Mouse (Mus musculus) neural tube, embryonic 11.5 days (tissue): ENCODE results near the gene Fyb2. TPM values are rescaled to one million over a fixed set of nuclear protein-coding genes. Genes with fewer than 3 reads are reported as not detected.
A peak's percentile ranks its signal among the peaks of the same experiment; 100 is the strongest.

ENCODE experiments used
- ATAC-seq: fragments of 200-750 bp; cut with Nextera tagmentation; 2 replicates; pipeline ENCODE4 v1.8.0; 2017; ENCODE audit warnings: moderate number of reproducible peaks, mild to moderate bottlenecking, moderate TSS enrichment, moderate library complexity; ENCODE audit not compliant: insufficient read depth, low FRiP score, low TSS enrichment
- DNase-seq: peaks from one replicate; pipeline ENCODE4 v3.0.0-alpha.2; 2015; ENCODE audit warnings: low spot score
- H3K27ac ChIP-seq: fragments of 300-500 bp; sonication (generic); 2 replicates; pipeline ENCODE4 v1.5.1; 2014; ENCODE audit warnings: low read depth, mild to moderate bottlenecking, low read length
- H3K27me3 ChIP-seq: fragments of 300-500 bp; sonication (generic); 2 replicates; pipeline ENCODE4 v1.6.1; 2014; ENCODE audit warnings: mild to moderate bottlenecking, low read length, mixed read lengths; ENCODE audit not compliant: control insufficient read depth, insufficient read depth
- H3K36me3 ChIP-seq: fragments of 300-500 bp; sonication (generic); 2 replicates; pipeline ENCODE4 v1.6.1; 2014; ENCODE audit warnings: mild to moderate bottlenecking, low read length, moderate library complexity, mixed read lengths; ENCODE audit not compliant: control insufficient read depth, insufficient read depth
- H3K4me1 ChIP-seq: fragments of 300-500 bp; sonication (generic); 2 replicates; pipeline ENCODE4 v1.6.1; 2014; ENCODE audit warnings: low read length, mixed read lengths; ENCODE audit not compliant: control insufficient read depth, insufficient read depth
- H3K4me2 ChIP-seq: fragments of 300-500 bp; sonication (generic); 2 replicates; pipeline ENCODE4 v1.6.1; 2014; ENCODE audit warnings: low read depth, mild to moderate bottlenecking, moderate library complexity
- H3K4me3 ChIP-seq: fragments of 300-500 bp; sonication (generic); 2 replicates; pipeline ENCODE4 v1.5.1; 2014; ENCODE audit warnings: low read depth, low read length
- H3K9ac ChIP-seq: fragments of 300-500 bp; sonication (generic); 2 replicates; pipeline ENCODE4 v1.6.1; 2014; ENCODE audit warnings: mild to moderate bottlenecking, low read length
- H3K9me3 ChIP-seq: fragments of 300-500 bp; sonication (generic); 2 replicates; pipeline ENCODE4 v1.6.1; 2016; ENCODE audit warnings: low read length; ENCODE audit not compliant: control insufficient read depth
- WGBS: fragments of 180-500 bp; shearing (Covaris S2); extraction: QIAGEN DNeasy Blood & Tissue Kit; methylation state at CpG from one replicate; pipeline ENCODE4 v1.1.7; 2014; 5-methylcytosine and 5-hydroxymethylcytosine counted together
- polyA plus RNA-seq: library from polyadenylated mRNA; unstranded; fragments of >200 nt; fragmentation: Nextera tagmentation; extraction: Ambion mirVana; gene quantifications from 2 replicates; pipeline ENCODE4 v1.2.1, GENCODE M21; 2014

Fyb2 gene
- polyA plus RNA-seq, 1 experiment from 2014 or later, result not detected

GRCm38 (mm10) chr4:105007360-105008018 is 94.2 kb downstream of the Fyb2 start:
- WGBS, result 89% methylated on average over 4 of the region's 4 CpGs
- Histone ChIP-seq H3K36me3 (no peaks in the 10 kb centered on the region), H3K27me3 (no peaks in the 10 kb centered on the region), H3K4me1 (no peaks in the 10 kb centered on the region), H3K4me3 (no peak overlapping the region), H3K9me3 (no peaks in the 10 kb centered on the region), H3K27ac (no peak overlapping the region), H3K4me2 (no peak overlapping the region), H3K9ac (no peak overlapping the region)
- ATAC-seq, result no peak
- no peak for DNase-seq

DNA sequence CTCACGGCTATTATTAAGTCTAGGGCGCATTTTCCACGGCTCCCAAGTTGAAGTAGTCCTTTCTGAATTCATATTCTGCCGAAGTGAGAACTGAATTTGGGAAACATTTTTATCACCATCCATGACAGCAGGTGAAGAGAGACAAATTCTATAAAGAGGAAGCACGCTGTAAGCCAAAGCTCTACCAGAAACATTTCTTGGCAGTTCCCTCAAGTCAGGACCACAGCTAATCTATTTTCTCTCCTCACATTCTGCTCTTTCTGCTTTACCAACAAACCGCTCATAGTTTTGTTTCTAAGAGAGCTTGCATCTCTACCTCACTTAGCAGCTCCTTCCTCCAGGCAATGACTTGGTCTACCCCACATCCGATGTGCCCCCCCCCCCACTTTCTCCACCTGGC is 100.5 kb downstream of the Fyb2 start:
- no peak overlapping the region for H3K4me3 ChIP-seq
- H3K27ac ChIP-seq, result no peak overlapping the region
- no peak for DNase-seq
- no peak overlapping the region for H3K4me2 ChIP-seq
- no peak for ATAC-seq
- H3K9ac ChIP-seq, result no peak overlapping the region
- H3K36me3 ChIP-seq, result no peaks in the 10 kb centered on the region
- H3K4me1 ChIP-seq, result no peaks in the 10 kb centered on the region
- H3K27me3 ChIP-seq, result no peaks in the 10 kb centered on the region
- WGBS, result 97% methylated on average over 7 of the region's 7 CpGs
- H3K9me3 ChIP-seq, result no peaks in the 10 kb centered on the region

DNA sequence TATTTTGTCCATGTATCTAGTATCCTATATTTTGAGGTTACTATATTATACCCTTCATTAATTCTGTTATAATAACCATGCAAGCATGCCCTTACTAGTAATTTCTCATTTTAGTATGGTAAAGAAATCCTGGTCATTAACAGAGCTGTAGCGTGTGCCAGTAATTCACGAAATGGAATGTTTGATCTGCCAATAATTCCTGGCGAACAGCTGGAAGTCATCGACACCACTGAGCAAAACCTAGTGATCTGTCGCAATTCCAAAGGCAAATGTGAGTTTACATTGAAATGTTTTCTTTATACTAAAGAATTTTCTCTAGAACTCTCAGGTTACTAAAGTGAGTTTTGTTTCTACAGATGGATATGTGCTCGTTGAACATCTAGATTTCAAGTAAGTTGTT is 102.2 kb downstream of the Fyb2 start:
- no peak for DNase-seq
- Histone ChIP-seq H3K4me1 (no peaks in the 10 kb centered on the region), H3K4me2 (no peak overlapping the region), H3K36me3 (no peaks in the 10 kb centered on the region), H3K9ac (no peak overlapping the region), H3K27ac (no peak overlapping the region), H3K27me3 (no peaks in the 10 kb centered on the region), H3K4me3 (no peak overlapping the region), H3K9me3 (no peaks in the 10 kb centered on the region)
- no peak for ATAC-seq
- WGBS, result 76% methylated on average over 6 of the region's 6 CpGs

DNA sequence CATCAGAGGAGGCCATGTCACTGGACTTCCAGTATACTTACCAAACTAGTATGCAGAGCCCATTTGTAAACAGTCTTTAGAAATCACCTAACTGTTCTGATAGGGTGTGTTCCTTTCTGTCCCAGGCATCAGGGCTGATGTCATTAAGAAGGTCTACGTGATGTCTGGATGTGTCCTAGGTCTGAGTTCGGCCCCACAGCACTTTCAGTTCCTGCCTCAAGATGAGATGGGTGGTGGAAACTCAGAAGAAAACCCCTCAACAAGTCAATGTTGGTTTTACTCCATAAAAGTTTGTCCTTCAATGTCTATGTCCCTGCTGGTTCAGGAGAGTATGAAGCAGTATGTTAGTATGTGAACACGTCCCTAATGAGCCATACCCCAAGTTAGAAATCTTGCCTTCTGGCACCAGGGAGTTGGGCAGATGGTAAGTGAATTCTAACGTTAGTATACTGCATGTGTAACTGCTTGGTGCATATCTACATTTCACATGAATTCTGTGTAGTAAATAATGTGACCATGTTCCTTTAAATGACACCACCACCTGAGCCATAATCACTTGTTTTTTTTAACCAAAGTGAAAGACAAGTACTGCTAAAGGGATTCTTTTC is 102.9 kb downstream of the Fyb2 start:
- H3K9me3 ChIP-seq, result no peaks in the 10 kb centered on the region
- no peaks in the 10 kb centered on the region for H3K36me3 ChIP-seq
- WGBS, result 82% methylated on average over 4 of the region's 4 CpGs
- ATAC-seq, result no peak
- DNase-seq, result no peak
- no peaks in the 10 kb centered on the region for H3K4me1 ChIP-seq
- no peaks in the 10 kb centered on the region for H3K27me3 ChIP-seq
- no peak overlapping the region for H3K4me3 ChIP-seq
- no peak overlapping the region for H3K27ac ChIP-seq
- H3K9ac ChIP-seq, result no peak overlapping the region
- no peak overlapping the region for H3K4me2 ChIP-seq

DNA sequence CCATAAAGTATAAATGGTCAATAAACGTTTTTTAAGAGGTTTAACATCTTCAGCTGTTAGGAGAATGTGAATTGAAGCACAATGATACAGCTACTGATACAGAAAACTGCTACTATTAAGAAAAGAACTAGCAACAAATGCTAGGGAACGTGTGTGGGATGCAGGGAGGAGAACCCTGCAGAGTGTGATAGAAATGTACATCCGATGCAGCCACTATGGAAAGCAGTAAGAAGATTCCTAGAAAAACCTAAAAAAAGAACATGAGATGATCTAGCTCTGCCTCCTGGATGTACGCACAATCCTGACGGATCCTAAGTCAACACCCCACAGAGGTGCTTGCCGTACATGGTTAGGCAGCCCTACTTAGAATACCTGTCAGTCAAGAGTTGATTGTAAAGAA is 114.0 kb downstream of the Fyb2 start:
- Histone ChIP-seq H3K4me1 (no peaks in the 10 kb centered on the region), H3K9me3 (no peaks in the 10 kb centered on the region), H3K36me3 (no peaks in the 10 kb centered on the region), H3K27me3 (no peaks in the 10 kb centered on the region), H3K4me3 (no peak overlapping the region), H3K9ac (no peak overlapping the region), H3K27ac (no peak overlapping the region), H3K4me2 (no peak overlapping the region)
- WGBS, result 78% methylated on average over 6 of the region's 6 CpGs
- no peak for ATAC-seq
- DNase-seq, result no peak

DNA sequence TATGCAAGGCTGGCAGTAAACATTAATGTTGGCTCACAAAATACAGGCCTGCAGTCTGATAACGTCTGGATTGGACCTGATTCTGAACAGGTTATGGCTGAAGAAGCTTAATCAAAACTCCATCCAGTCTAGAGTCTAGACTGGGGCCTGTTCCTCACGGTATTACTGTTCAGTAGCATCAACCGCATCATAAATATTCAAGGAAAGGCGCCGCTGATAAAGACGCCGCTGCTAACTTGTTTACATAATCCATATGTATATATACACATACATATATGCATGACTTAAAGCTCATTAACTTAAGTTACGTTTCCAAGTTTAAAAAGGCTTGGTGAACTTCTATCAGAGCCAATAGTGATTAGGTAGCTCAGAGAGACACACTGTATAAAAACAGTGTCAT is 117.8 kb downstream of the Fyb2 start:
- Histone ChIP-seq H3K27me3 (no peaks in the 10 kb centered on the region), H3K36me3 (no peaks in the 10 kb centered on the region), H3K4me1 (no peaks in the 10 kb centered on the region), H3K4me3 (no peak overlapping the region), H3K4me2 (no peak overlapping the region), H3K9me3 (no peaks in the 10 kb centered on the region), H3K9ac (no peak overlapping the region), H3K27ac (no peak overlapping the region)
- 87% methylated on average over 8 of the region's 8 CpGs for WGBS
- no peak for ATAC-seq
- DNase-seq, result no peak

GRCm38 (mm10) chr4:105033153-105033552 is 119.9 kb downstream of the Fyb2 start:
- Histone ChIP-seq H3K36me3 (no peaks in the 10 kb centered on the region), H3K9me3 (no peaks in the 10 kb centered on the region), H3K4me1 (no peaks in the 10 kb centered on the region), H3K4me2 (no peak overlapping the region), H3K27me3 (no peaks in the 10 kb centered on the region), H3K4me3 (no peak overlapping the region), H3K27ac (no peak overlapping the region), H3K9ac (no peak overlapping the region)
- 59% methylated on average over 7 of the region's 7 CpGs for WGBS
- DNase-seq (peak; percentile 12), ATAC-seq (no peak)

GRCm38 (mm10) chr4:105034259-105034658 is 121.0 kb downstream of the Fyb2 start:
- no peaks in the 10 kb centered on the region for H3K27me3 ChIP-seq
- H3K4me1 ChIP-seq, result no peaks in the 10 kb centered on the region
- no peak overlapping the region for H3K4me2 ChIP-seq
- DNase-seq (no peak), ATAC-seq (no peak)
- H3K9ac ChIP-seq, result no peak overlapping the region
- no peaks in the 10 kb centered on the region for H3K36me3 ChIP-seq
- no peak overlapping the region for H3K4me3 ChIP-seq
- H3K27ac ChIP-seq, result no peak overlapping the region
- H3K9me3 ChIP-seq, result no peaks in the 10 kb centered on the region

DNA sequence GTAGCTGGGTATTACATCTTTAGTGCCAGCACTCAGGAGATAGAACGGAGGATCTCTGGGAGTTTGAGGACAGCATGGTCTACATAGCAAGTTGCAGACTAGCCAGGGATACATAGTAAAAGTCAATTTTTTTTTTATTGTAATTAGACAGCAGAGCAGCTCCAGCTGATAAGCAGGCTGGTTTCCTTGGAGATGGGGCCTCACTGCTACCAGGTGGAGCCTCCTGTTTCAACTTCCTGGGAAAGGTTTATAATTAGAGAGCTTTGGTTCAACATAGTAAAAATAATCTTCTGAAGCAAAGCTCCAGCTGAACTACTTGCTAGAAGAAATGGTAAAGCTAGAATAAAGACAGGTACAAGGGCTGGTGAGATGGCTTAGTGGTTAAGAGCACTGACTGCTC is 136.8 kb downstream of the Fyb2 start:
- Histone ChIP-seq H3K4me2 (no peak overlapping the region), H3K27ac (no peak overlapping the region), H3K27me3 (no peaks in the 10 kb centered on the region), H3K9me3 (no peaks in the 10 kb centered on the region), H3K36me3 (no peaks in the 10 kb centered on the region), H3K4me3 (no peak overlapping the region), H3K9ac (no peak overlapping the region), H3K4me1 (no peaks in the 10 kb centered on the region)
- WGBS, result 88% methylated on average over 1 of the region's 1 CpGs
- no peak for DNase-seq
- no peak for ATAC-seq
